Mouse (Mus musculus) fibroblast of lung, adult 2 months (primary cell): ENCODE results near the gene Heatr5b.

Experiments
- DNase-seq: peaks from one replicate; pipeline ENCODE4 v3.0.0-alpha.2; 2011; ENCODE audit warnings: low read depth

Heatr5b gene

GRCm38 (mm10) chr17:78767546-78767945 lies 67.6 kb downstream of the Heatr5b start:
- DNase-seq, result no peak

DNA sequence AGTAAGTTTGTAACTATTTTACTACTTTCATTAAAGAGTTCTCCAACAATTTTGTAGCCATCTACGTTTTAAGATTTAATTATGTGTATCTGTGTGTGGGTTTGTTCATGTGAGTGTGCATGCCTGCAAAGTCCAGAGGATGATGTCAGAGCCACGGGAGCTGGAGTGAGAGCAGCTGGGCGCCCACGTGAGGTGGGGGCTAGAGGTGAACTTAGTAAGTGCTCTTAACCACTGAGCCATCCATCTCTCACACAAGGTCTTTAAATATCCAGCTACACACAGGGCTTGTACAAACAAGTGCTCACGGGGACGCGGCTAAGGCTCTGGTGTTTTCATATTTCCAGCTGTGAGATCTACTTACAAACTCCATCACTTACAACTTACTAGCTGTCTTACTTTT lies 69.1 kb downstream of the Heatr5b start:
- DNase-seq, result no peak

- no peak for DNase-seq
Measured at GRCm38 (mm10) chr17:78763272-78763671, 71.9 kb downstream of the Heatr5b start.

DNA sequence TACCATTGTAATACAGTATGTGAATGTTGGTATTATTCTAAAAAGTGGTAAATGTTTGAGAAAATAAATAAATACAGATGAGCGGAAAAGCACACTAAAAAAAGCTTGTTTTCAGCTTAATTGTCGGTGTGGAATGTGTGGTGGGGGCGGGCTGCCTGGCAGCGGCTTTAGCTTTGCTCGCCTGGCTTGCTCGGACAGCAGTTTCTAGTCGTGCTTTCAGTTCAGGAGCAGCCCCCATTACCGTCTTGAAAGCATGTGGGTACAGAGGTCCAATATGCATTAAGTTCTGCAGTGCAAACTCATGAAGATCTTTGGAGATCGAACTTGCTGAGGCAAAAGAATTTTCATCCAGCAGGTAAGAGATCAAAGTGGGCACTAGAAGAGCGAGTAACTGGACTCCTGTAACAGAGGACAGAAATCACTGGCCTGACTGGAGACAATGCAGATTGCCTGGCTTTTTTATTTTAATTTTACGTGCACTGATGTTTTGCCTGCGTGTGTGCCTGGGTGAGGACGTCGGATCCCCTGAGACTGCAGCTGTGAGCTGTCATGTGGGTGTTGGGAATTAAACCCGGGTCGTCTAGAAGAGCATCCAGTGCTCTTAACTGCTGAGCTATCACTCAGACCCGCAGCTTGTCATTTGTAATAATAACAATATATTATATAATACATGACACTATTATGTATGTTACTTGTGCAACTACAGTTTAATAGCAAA lies 82.1 kb downstream of the Heatr5b start:
- DNase-seq, result no peak

GRCm38 (mm10) chr17:78752064-78752463 lies 83.1 kb downstream of the Heatr5b start:
- DNase-seq, result no peak

GRCm38 (mm10) chr17:78748440-78748839 lies 86.7 kb downstream of the Heatr5b start:
- no peak for DNase-seq

GRCm38 (mm10) chr17:78738416-78738815 lies 96.7 kb downstream of the Heatr5b start:
- DNase-seq, result no peak

DNA sequence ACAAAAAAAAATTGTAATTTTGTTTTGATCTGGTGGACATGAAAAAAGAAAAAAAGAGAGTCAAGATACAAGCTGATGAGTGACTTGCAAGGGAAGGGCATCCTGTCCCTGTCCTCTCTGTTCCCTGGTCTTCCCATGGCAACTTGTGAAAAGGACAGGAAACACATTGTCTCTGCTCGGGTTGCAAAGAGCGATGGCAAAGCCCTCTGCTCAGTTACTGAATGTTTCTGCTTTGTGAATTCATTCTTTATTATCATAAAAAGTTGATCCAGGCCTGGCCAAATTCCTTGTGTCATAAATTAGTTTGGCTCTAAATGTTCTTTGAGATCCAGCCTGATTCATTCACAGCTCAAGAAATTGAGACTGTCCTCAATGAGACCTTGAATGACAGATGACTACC lies 97.4 kb downstream of the Heatr5b start:
- no peak for DNase-seq

DNA sequence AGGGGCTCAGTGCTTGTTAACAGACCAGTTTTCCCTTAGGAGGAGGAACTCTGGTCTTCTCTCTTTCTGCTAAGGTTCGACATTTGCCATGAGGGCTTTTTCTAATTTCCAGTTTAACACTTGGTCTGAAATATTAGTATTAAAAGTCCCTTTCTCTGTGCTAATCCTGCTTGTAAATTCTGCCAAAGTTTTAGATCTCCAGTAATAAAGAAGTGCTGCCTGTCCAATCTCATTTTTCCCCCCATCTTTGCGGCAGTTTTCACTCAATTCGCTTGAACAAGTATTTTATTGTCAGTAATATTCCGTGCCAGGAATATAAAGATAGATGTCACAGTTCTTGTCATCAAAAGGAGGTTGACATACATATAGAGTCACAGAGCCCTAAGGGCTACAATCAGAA lies 98.1 kb downstream of the Heatr5b start, which contains the start of gene Strn:
TSS of gene Strn (minus strand) at position 101 of the 400 bp plus-strand sequence.
- no peak for DNase-seq

- DNase-seq, result peak; percentile 93
Measured at GRCm38 (mm10) chr17:78736473-78736988, 98.6 kb downstream of the Heatr5b start.

DNA sequence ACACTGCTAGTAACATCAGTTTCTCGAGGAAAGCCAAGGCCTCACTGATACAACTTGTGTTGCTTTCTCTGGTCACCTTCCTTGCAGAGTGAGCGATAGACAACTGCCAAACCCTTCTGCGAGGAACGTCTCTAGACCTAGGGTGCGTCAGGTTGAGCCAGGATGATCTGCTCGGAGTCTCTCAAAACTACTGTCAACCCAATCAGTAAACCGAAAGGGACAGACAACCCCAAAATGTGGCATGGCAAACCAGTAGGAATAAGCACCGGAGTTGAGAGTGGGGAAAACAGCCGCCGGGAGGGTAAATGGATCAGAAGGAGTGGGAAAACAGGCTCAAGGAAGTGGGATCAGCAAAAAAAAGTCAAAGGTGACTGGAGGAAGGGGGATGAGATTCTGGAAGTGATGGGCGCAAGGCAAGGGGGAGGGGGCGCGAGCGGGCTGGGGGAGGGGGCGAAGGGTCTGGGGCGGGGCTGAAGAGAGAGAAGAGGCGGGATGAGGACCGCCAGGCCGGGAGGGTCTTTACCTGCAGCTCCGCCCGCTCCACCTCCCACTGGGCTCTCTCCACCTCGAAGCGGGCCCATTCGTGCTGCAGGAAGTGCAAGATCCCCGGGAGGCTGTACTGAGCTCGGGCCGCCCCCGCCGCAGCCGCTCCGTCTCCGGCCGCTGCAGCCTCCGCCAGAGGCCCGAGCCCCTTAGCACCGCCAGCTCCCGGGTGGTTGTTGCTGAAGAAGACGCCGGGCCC lies 99.3 kb downstream of the Heatr5b start:
- DNase-seq, result no peak

- no peak for DNase-seq
Measured at GRCm38 (mm10) chr17:78734806-78735205, 100.4 kb downstream of the Heatr5b start.

DNA sequence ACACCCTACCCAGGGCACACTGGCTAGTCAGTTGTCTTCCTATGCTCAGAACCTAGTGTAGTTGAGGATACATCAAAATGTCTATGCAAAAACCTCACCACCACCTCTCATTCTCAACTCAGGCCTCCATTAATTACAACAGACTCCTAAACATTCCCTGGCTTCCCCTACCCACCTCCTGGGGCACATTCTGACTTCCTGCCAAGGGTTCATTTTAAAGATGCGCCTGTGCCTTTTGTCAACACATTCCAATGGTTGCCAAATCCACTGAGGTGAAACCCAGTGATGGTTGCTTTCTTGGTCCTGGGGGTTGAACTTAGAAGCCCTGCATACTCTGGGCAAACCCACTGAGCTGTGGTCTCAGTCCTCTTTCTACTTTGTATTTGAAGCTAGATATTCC lies 103.1 kb downstream of the Heatr5b start:
- no peak for DNase-seq

- DNase-seq, result no peak
Measured at GRCm38 (mm10) chr17:78726746-78727449, 108.3 kb downstream of the Heatr5b start.

DNA sequence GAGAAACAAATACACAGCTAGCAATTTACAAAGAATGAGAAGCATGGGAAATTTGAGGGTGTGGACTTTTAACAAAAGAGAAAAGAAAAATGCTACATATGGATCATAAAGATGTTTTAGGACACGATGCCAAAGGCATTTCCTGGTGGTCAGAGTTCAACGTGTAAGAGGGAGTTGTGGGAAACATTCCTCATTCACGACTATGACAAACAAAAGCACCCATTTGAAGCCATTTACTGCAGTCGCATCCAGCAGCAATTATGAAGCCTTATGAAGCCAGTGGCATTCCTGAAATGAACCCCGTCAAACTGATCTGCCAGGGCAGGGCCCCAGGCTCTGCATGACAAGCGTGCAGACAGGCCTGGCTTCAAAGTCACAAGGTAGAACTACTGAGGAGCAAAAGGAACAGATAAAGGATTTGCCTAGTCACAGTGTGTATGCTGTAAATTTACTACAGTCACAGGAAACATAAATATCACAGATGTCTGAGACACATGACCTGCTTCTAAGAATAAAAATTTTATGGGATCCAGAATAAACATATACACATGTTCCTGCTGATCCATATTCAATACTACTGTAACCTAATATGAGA lies 110.6 kb downstream of the Heatr5b start:
- no peak for DNase-seq

DNA sequence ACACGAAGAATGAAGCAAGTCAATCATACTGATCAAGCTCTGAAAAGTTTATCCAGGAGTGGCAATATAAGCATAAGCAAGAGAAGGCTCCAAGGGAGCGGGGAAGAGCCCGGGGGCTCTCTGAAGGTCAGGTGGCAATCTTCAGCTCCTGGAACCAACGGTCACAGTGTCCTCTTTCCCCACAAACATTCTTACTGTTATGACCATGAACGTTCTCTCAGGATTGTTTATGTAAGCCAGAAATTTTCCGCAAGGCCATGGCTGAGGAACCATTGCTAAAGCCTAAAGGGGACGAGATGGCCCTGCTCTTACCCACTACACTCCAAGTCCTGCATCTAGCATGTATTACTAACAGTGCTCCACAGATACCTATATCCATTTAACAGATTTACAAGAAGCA lies 113.5 kb downstream of the Heatr5b start:
- DNase-seq, result no peak

- DNase-seq, result no peak
Measured at GRCm38 (mm10) chr17:78719086-78719485, 116.1 kb downstream of the Heatr5b start.

DNA sequence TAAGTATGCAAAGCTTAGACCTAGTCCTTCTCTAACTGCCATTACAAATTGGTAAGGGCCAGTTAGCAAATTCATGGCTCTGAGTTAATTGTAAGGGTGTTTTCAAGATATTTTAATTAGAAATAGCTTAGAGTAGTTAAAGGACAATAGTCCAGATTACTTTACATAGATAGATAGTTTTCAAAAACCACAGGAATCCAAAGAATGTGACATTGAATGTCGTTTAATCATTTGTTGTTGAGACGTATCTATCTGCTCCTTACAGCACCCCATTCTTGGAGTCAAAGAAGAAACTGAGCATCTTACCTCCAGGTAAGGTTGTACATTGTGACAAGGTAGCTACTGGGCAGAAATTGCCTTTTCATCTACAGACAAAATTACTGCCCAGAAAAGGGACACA lies 124.9 kb downstream of the Heatr5b start:
- DNase-seq, result no peak

GRCm38 (mm10) chr17:78708422-78708821 lies 126.7 kb downstream of the Heatr5b start:
- DNase-seq, result no peak

GRCm38 (mm10) chr17:78702988-78703387 lies 132.2 kb downstream of the Heatr5b start:
- no peak for DNase-seq
